Mouse (Mus musculus): Measurements from ENCODE around the gene Eaf2. TPM values are rescaled to one million over a fixed set of nuclear protein-coding genes. Genes with fewer than 3 reads are reported as not detected.
A peak's percentile ranks its signal among the peaks of the same experiment; 100 is the strongest.
"Not testable (repeated sequence)": the region's sequence is repeated elsewhere in the genome, so short reads cannot be mapped to it uniquely, and the experiment has no call there.

Eaf2 gene
- total and polyA plus RNA-seq, 2 experiments from 2014 or later, result 0.16 to 1.2 TPM

DNA sequence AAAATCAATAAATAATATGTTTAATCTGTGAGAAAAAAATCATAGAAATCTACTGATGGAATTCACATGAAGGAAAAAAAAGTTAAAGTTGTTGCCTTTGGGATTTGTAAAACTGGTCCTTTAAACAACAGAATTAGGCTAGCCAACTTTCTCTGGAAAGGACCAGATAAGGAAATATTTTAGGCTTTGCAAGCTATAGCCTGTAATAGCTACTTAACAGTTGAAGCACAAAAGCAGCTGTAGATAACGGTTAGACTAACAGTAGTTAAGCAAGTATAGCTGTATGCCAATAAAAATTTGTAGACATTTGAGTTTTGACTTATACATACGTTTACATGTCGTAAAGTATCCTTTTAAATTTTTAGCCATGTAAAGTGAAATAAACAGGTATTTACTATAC, 11.2 kb downstream of the Eaf2 start:
- Histone ChIP-seq H3K36me3 (ENCODE audit: insufficient read depth, low read length) (peaks cover 8% of the 10 kb centered on the region; the same call in 1 of the 2 replicates), H3K4me1 (ENCODE audit: insufficient read depth, low read length) (no peaks in the 10 kb centered on the region), H3K9me3 (ENCODE audit: low read length) (no peaks in the 10 kb centered on the region), H3K4me2 (ENCODE audit: low read depth, low read length) (no peak overlapping the region), H3K27me3 (ENCODE audit: insufficient read depth, low read length) (no peaks in the 10 kb centered on the region), H3K27ac (no peak overlapping the region), H3K4me3 (ENCODE audit: low read length) (no peak overlapping the region), H3K9ac (replicated peaks; ENCODE audit: low read length) (no peak overlapping the region)
- WGBS, result 98% methylated on average over 3 of the region's 3 CpGs
- TF ChIP-seq CTCF (IDR thresholded peaks at IDR 0.05; ENCODE audit: low read depth), result no peak
- ATAC-seq, result no peak
- no peak for DNase-seq (ENCODE audit: low spot score)

DNA sequence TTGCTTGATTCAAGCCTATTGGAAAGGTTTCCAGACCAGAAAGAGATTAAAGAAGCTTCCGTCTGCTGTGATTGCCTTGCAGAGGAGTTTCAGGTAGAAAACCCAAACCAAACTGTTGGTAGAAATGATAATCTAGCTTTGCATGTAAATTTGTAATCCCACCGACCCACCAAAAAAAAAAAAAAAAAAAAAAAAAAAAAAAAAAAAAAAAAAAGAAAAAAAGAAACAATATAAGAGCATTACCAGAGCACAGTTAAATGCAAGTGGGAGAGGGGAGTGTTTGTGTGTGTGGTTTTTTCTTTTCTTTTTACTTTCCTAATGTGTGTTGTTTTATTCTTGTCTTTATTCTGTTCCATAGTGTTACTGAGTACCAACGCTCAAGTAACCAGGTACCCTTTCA, 23.6 kb downstream of the Eaf2 start:
- Histone ChIP-seq H3K4me2 (ENCODE audit: low read depth, low read length) (no peak overlapping the region), H3K27ac (no peak overlapping the region), H3K4me1 (ENCODE audit: insufficient read depth, low read length) (no peaks in the 10 kb centered on the region), H3K9me3 (ENCODE audit: low read length) (no peaks in the 10 kb centered on the region), H3K9ac (replicated peaks; ENCODE audit: low read length) (no peak overlapping the region), H3K4me3 (ENCODE audit: low read length) (no peak overlapping the region), H3K27me3 (ENCODE audit: insufficient read depth, low read length) (no peaks in the 10 kb centered on the region), H3K36me3 (ENCODE audit: insufficient read depth, low read length) (peaks cover 19% of the 10 kb centered on the region)
- 93% methylated on average over 3 of the region's 3 CpGs for WGBS
- no peak for ATAC-seq
- no peak for TF ChIP-seq CTCF (IDR thresholded peaks at IDR 0.05; ENCODE audit: low read depth)
- no peak for DNase-seq (ENCODE audit: low spot score)

DNA sequence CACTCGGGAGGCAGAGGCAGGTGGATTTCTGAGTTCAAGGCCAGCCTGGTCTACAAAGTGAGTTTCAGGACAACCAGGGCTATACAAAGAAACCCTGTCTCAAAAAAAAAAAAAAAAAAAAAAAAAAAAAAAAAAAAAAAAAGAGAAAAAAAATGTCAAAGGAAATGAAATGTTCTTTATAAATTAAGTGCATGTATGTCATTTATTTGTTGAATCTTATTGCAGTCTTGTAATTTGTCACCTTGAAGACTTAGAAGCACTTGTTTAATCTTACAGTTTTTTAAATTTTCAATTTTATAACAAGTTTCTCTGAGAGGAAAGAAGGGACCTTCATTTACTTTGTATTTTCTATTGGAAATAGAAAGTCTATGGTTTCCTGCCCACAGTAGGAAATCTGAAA, 27.9 kb downstream of the Eaf2 start:
- peaks cover 15% of the 10 kb centered on the region; the same call in 1 of the 2 replicates for H3K36me3 ChIP-seq (ENCODE audit: insufficient read depth, low read length)
- 88% methylated on average over 1 of the region's 1 CpGs for WGBS

DNA sequence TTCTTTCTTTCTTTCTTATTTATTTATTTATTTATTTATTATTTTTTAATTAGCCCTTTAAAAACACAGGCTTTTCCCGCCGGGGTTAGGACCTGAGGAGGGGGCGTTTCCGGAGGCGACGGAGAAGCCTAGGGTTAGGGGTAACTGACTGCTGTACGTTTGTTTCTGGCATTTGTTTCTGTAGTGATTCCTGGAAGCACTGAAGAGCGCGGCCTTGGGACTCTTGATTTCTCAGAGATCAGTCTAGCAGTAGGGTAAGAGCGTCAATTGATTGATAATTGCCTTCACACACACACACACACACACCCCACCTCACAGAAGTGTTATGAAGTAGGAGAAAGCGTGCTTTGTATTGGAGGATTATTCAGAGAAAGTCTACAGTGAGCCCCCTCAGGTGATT, 46.0 kb downstream of the Eaf2 start:
- 4% methylated on average over 11 of the region's 11 CpGs for WGBS
- Histone ChIP-seq H3K4me1 (ENCODE audit: insufficient read depth, low read length) (no peaks in the 10 kb centered on the region), H3K27ac (no peak overlapping the region), H3K27me3 (ENCODE audit: insufficient read depth, low read length) (no peaks in the 10 kb centered on the region), H3K4me3 (ENCODE audit: low read length) (peak overlapping the region; percentile 96), H3K4me2 (ENCODE audit: low read depth, low read length) (peak overlapping the region; percentile 83), H3K9me3 (ENCODE audit: low read length) (no peaks in the 10 kb centered on the region), H3K9ac (replicated peaks; ENCODE audit: low read length) (peak overlapping the region; percentile 84), H3K36me3 (ENCODE audit: insufficient read depth, low read length) (no peaks in the 10 kb centered on the region)
- DNase-seq (ENCODE audit: low spot score) (peak; percentile 27), ATAC-seq (peak; percentile 48)
- TF ChIP-seq CTCF (IDR thresholded peaks at IDR 0.05; ENCODE audit: low read depth), result no peak

More for the DNA sequence above, 27.9 kb downstream of the Eaf2 start:
- not testable (repeated sequence) for H3K27ac ChIP-seq; ATAC-seq; H3K4me3 ChIP-seq (ENCODE audit: low read length); DNase-seq (ENCODE audit: low spot score); H3K27me3 ChIP-seq (ENCODE audit: insufficient read depth, low read length); H3K4me2 ChIP-seq (ENCODE audit: low read depth, low read length); H3K9ac ChIP-seq (replicated peaks; ENCODE audit: low read length); H3K4me1 ChIP-seq (ENCODE audit: insufficient read depth, low read length); H3K9me3 ChIP-seq (ENCODE audit: low read length)

DNA sequence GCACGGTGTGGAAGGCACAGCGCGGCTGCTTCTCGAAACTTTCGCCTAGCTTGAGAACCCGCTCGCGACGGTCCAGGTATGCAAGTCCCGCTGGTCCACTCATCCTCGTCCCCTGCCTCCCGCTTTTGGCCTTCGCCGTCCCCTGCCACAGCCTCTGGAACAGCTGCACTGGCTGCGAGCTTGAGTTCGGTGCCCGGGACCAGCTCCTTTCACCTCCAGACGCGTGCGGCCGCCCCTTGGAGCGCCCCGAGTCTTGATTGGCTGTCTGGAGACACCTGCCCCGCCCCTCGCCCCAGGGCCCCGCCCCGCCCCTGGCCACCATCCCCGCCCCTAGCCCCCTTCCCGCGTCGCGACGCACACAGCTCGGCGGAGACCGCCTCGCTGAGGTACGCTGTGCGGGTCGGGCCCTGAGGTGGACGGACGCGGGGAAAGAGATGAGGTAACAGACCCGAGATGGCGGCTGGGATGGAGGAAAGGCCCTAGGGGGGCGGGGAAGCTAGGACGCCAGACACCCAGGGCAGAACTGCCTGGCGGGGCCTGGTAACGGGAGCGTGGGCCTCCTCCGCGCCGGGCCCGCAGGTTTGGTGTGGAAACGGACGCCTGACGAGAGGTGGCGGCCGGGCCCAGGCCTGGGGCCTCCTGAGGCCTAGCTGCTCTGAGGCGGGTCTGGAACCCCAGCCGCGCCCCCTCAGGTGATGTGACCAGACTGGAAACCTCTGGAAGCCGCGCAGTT, 46.6 kb downstream of the Eaf2 start, which contains the start of gene Iqcb1:
Gene Iqcb1 (plus strand): TSS at position 332 of the 733 bp plus-strand sequence.
- Histone ChIP-seq H3K27ac (peak within 1 kb of the TSS; percentile 61; the same call in 1 of the 2 replicates), H3K36me3 (ENCODE audit: insufficient read depth, low read length) (no peaks in the 10 kb centered on the region), H3K4me2 (ENCODE audit: low read depth, low read length) (peak within 1 kb of the TSS; percentile 83), H3K27me3 (ENCODE audit: insufficient read depth, low read length) (no peaks in the 10 kb centered on the region), H3K4me1 (ENCODE audit: insufficient read depth, low read length) (no peaks in the 10 kb centered on the region), H3K9ac (replicated peaks; ENCODE audit: low read length) (peak within 1 kb of the TSS; percentile 84), H3K9me3 (ENCODE audit: low read length) (no peaks in the 10 kb centered on the region), H3K4me3 (ENCODE audit: low read length) (peak within 1 kb of the TSS; percentile 96)
- no peak; the same call in 1 of the 2 replicates for TF ChIP-seq CTCF (IDR thresholded peaks at IDR 0.05; ENCODE audit: low read depth)
- peak; percentile 98 for ATAC-seq
- peak; percentile 90 for DNase-seq (ENCODE audit: low spot score)
- WGBS, result under 1% methylated on average over 61 of the region's 64 CpGs

DNA sequence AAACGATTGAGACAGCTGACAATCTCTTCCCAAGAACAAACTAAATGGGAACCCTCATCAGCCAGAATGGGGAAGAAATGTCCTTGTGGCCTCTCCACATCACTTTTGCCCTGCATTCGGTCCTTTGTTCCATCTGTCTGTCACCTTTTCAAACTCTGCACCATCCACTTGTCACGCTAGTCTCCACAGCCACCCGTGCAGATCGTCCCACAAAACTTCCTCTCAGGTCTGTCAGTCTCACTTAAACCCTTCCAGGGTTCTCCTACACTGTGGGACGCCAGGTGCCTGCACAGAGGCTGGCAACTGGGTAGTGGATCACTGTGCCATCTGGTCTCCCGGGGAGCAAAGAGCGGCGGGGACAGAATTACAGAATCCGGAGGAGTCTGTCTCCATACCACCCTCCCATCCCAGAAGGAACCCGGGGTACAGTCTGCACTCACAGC, 47.2 kb downstream of the Eaf2 start:
- WGBS, result 4% methylated on average over 11 of the region's 11 CpGs
- H3K36me3 ChIP-seq (ENCODE audit: insufficient read depth, low read length), result no peaks in the 10 kb centered on the region
- H3K4me3 ChIP-seq (ENCODE audit: low read length), result peak overlapping the region; percentile 96
- ATAC-seq (no peak), DNase-seq (ENCODE audit: low spot score) (no peak)
- H3K4me1 ChIP-seq (ENCODE audit: insufficient read depth, low read length), result no peaks in the 10 kb centered on the region
- no peaks in the 10 kb centered on the region for H3K9me3 ChIP-seq (ENCODE audit: low read length)
- H3K27ac ChIP-seq, result no peak overlapping the region
- peak overlapping the region; percentile 83 for H3K4me2 ChIP-seq (ENCODE audit: low read depth, low read length)
- peak overlapping the region; percentile 84; the same call in 1 of the 2 replicates for H3K9ac ChIP-seq (replicated peaks; ENCODE audit: low read length)
- H3K27me3 ChIP-seq (ENCODE audit: insufficient read depth, low read length), result no peaks in the 10 kb centered on the region
- TF ChIP-seq CTCF (IDR thresholded peaks at IDR 0.05; ENCODE audit: low read depth), result no peak

DNA sequence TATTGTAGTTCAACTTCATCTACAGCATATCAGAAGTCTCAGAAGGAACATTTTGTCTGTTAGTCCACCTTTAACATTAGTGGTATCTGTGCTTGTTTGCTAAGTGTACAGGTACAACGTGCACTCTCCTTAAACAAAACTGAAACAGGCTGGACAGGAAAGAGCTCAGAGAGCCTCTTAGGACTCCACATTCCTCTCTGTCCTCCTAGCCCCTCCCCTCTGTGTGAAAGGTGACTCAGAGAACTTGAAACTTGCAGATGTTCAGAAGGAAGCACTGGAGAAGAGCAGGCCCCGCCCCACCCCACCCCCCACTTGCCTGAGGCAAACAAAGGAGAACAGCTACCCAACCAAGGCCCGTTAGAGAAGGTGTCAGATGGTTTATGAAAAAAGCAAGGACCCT, 53.3 kb downstream of the Eaf2 start:
- H3K9ac ChIP-seq (replicated peaks; ENCODE audit: low read length), result no peak overlapping the region
- no peaks in the 10 kb centered on the region for H3K36me3 ChIP-seq (ENCODE audit: insufficient read depth, low read length)
- no peak overlapping the region for H3K4me2 ChIP-seq (ENCODE audit: low read depth, low read length)
- no peaks in the 10 kb centered on the region for H3K27me3 ChIP-seq (ENCODE audit: insufficient read depth, low read length)
- no peak for TF ChIP-seq CTCF (IDR thresholded peaks at IDR 0.05; ENCODE audit: low read depth)
- no peaks in the 10 kb centered on the region for H3K9me3 ChIP-seq (ENCODE audit: low read length)
- DNase-seq (ENCODE audit: low spot score), result no peak
- 16% methylated on average over 3 of the region's 3 CpGs for WGBS
- H3K27ac ChIP-seq, result no peak overlapping the region
- no peak overlapping the region for H3K4me3 ChIP-seq (ENCODE audit: low read length)
- H3K4me1 ChIP-seq (ENCODE audit: insufficient read depth, low read length), result no peaks in the 10 kb centered on the region
- no peak for ATAC-seq

All from hindbrain, postnatal 0 days (tissue).